Mouse (Mus musculus): ENCODE data around the gene Znhit3.

- TF ChIP-seq GATA1 (IDR thresholded peaks at IDR 0.05; ENCODE audit: borderline replicate concordance, low read length) (no peak), FLI1 (IDR thresholded peaks at IDR 0.05; ENCODE audit: low read length) (no peak)
Measured at GRCm38 (mm10) chr11:84908480-84908879, 7.7 kb downstream of the Znhit3 start.
